Mouse (Mus musculus) heart, postnatal 4 days (tissue): ENCODE measurements at regions not wholly inside any gene's neighbourhood (a gene's known extent, or its start where the extent isn't known, plus 50 kb on each side); places are given as distances from the start of the nearest gene placed in this dataset.

ENCODE experiments used
- DNase-seq: peaks from one replicate; pipeline ENCODE4 v3.0.0; 2021

- DNase-seq: no peak
Observed at GRCm38 (mm10) chr12:70589315-70589742, 136.4 kb downstream of the Tmx1 start.

- DNase-seq: peak; percentile 33
Observed at GRCm38 (mm10) chr12:70590456-70591050, 137.7 kb downstream of the Tmx1 start.

- no peak for DNase-seq
Observed at GRCm38 (mm10) chr12:70592821-70593220, 139.9 kb downstream of the Tmx1 start.

DNA sequence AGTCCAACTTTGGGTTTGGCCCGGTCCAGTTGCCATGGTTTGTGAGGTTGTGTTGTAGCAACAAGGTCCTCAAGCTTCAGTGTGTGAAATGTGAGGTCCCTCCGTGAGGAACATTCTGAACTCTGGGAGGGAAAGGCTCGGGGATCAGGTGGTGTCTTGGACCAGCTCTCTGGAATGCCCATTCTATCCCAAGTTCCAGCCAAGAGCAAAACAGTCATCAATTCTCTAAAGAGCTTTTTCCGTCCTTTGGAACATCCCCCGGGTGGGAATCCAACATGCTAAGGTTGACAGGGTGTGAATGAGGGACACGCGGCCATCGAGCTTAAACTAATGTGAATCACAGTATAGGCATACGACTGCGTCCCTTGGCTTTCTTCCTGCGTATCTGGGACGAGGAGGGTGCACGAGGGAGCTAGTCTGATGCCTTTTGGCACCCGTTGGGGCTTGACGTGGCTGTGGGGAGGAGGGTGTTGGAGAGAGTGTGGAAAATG, 145.4 kb downstream of the Tmx1 start:
- peak; percentile 73 for DNase-seq

DNA sequence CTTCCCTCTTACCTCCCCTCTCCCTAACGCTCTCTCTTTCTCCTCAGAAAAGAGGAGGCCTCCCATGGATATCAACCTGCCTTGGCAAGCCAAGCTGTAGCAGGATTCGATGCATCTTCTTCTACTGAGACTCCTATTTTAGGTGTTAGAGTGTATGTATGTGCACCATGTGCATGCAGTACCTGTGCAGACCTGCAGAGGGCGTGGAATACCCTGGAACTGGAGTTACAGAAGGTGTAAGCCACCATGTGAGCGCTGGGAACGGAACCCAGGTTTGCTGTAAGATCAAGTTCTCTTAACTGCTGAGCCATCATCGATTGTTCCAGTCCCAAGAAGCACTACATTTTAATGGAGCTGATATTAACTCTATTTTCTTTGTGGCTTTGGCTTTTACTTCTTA, 146.8 kb downstream of the Tmx1 start:
- no peak for DNase-seq

DNA sequence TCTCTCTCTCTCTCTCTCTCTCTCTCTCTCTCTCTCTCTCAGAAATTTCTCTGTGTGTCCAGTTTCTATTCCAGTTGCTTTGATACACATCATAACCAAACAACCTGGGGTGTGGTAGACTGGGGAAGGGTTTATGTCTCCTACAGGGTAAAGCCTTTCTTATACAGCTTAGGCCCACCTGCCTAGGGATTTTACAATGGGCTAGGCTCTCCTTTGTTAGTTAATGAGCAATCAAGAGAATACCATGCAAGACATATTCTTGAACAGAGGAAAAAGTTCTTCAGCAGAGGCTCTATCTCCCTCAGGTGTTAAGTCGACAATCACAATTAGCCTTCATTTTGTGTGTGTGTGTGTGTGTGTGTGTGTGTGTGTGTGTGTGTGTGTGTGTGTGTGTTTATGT, 151.0 kb downstream of the Tmx1 start:
- no peak for DNase-seq

GRCm38 (mm10) chr12:70608672-70609071, 155.8 kb downstream of the Tmx1 start:
- no peak for DNase-seq

- DNase-seq: peak; percentile 29
Observed at GRCm38 (mm10) chr12:70609116-70609871, 156.4 kb downstream of the Tmx1 start.

DNA sequence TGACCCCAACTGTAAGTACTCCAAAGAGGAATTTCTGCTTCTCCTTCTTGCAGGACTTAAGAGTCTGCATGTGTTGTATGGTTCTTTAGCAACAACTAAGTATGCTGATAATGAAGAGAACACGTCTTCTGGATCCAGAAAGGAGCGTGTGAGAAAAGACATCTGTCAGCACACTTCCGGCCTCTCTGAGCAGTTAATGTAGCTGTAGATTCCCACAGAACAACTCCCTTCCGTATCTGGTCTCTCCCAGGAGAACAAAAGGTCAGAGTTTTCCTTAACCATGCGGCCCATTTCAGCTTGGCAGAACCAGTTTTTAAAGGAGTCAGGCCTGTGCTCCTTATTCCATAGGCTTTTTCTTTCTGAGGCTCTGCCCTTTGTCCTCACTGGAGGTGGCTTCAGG, 159.0 kb downstream of the Tmx1 start:
- peak; percentile 58 for DNase-seq

GRCm38 (mm10) chr12:70613244-70613643, 160.3 kb downstream of the Tmx1 start:
- no peak for DNase-seq

GRCm38 (mm10) chr12:70614101-70614500, 161.2 kb downstream of the Tmx1 start:
- no peak for DNase-seq

GRCm38 (mm10) chr12:70614686-70615085, 161.8 kb downstream of the Tmx1 start:
- no peak for DNase-seq

DNA sequence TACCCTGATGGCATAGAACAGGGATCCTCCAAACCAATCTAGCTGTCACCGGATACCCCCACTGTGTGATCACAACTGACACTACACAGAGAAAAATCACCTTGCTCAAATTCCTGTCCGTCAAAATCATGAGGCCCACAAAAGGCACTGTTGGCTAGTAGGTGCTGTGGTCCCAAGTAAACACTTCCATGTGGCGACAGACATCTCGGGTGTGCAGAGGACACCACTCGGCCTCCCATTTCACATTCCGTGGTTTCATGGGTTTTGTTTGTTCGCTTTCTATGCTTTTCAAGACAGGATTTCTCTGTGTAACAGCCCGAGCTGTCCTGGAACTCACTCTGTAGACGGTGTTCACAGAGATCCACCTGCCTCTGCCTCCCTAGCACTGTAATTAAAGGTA, 162.2 kb downstream of the Tmx1 start:
- no peak for DNase-seq

GRCm38 (mm10) chr12:70616049-70616448, 163.2 kb downstream of the Tmx1 start:
- DNase-seq: no peak

- DNase-seq: no peak
Observed at GRCm38 (mm10) chr12:70616487-70616886, 163.6 kb downstream of the Tmx1 start.

DNA sequence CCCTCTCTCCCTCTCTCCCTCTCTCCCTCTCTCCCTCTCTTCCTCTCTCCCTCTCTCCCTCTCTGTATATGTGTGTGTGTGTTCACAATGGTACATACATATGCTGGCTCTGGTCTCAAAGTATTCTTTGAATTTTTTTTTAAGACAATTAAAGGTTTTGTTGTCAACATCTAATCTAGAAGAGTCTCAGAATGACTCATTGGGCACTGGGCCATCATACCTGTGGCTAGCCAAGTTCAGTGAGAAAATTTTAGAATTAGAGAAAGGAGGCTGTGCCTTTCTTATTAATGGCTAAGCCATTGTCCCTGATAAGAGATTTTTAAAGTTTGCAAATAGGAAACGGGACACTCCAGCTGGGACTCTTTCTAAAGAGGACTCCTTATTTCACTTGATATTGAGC, 164.1 kb downstream of the Tmx1 start:
- DNase-seq: no peak

DNA sequence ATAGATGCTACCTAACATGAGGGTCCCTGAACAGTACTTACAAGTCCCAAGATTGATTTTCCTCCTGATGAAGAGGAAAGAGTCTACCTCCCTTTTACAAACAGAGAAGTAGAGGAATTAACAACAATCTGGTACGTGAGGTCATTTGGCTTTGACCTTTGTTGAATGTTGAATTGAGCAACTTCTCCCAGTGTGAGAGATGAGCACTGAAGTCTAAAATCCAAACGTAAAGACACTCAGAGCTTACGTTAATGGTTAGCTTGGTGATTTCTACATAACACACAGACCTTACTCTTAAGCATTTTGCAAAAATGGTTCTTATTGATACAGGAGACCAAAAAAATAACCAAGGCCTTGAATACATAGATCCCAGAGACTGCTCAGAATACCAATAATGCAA, 165.1 kb downstream of the Tmx1 start:
- DNase-seq: no peak

- DNase-seq: no peak
Observed at GRCm38 (mm10) chr12:70619436-70619835, 166.5 kb downstream of the Tmx1 start.

DNA sequence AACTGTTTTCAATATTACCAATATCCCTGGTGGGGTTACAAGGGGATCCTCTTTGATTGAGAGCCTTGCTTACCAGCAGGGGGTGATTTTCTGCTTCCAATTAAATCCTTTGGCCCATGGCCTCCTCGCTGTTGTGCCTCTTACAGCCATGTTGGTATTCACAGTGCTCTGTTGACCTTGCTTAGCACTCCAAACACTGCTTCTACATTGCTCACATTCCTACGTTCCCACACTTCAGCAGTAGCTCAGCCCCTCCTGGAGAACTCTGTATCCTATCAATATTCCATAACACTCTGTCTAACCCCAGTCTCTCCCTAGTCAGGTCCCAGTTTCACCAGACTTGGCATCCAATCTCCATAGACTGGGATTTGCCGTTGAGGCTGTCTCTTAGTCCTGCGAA, 169.1 kb downstream of the Tmx1 start:
- DNase-seq: no peak

- DNase-seq: no peak
Observed at GRCm38 (mm10) chr12:70624298-70624980, 171.5 kb downstream of the Tmx1 start.

- DNase-seq: no peak
Observed at GRCm38 (mm10) chr12:70627638-70628037, 174.7 kb downstream of the Tmx1 start.

- DNase-seq: no peak
Observed at GRCm38 (mm10) chr12:70628384-70629365, 175.8 kb downstream of the Tmx1 start.
